Mouse (Mus musculus): ENCODE results near the gene Isg20l2.

DNA sequence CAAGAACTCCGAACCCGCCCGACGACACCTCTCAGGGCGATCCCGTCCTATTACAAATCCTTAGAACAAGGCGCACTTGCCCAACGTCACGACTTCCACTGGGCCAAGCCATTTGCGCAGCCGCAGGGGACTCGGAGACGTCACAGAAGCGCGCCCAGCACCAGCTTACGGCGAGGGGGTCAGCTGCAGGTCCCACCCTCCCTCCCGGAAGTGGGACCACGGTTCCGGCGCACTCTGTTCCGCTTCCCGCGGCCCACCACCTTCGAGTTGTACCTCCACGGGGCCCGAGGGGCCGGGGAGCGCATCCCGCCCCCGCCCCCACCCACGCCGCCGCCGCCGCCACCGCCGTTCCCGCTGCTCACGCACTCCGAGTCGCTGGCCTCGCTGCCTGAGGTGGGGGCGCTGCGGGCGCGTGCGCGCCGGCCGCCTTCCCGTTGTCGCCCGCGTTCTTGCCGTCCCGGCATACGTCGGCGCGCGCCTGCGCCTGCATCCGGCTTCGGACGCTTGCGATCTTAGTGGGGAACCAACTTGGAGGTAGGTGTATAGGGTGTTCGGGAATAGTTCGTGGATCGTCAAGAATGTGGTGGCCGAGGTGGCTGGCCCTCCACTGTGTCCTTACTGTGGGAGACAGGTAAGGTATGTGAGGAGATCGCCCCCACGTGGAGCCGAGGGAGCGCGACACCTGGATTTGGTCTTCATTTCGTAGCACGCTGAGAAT is at the start of gene Isg20l2, which contains the start of gene Rrnad1:
- TF ChIP-seq CTCF (IDR thresholded peaks at IDR 0.05; ENCODE audit: control insufficient read depth, insufficient read depth, low read length), result peak; percentile 87
- TF ChIP-seq POLR2A (IDR thresholded peaks at IDR 0.05; ENCODE audit: borderline replicate concordance, control insufficient read depth, low read depth, low read length), result peak; percentile 70; the same call in 1 of the 2 replicates

Data from bone marrow, adult 2 months (tissue).